Mouse (Mus musculus) heart, postnatal 0 days (tissue): ENCODE results near the gene Dlst. TPM values are rescaled to one million over a fixed set of nuclear protein-coding genes. Genes with fewer than 3 reads are reported as not detected.

Experiments used
- ATAC-seq: fragments of 200-750 bp; cut with Nextera tagmentation; 2 replicates; pipeline ENCODE4 v1.8.0; 2017; ENCODE audit warnings: low read depth, moderate number of reproducible peaks, moderate library complexity; ENCODE audit not compliant: insufficient read depth
- DNase-seq: peaks from one replicate; pipeline ENCODE4 v3.0.0-alpha.2; 2016; ENCODE audit warnings: low spot score
- H3K27ac ChIP-seq: fragments of 300-500 bp; sonication (generic); 2 replicates; pipeline ENCODE4 v1.5.1; 2014; ENCODE audit warnings: low read depth, mild to moderate bottlenecking
- H3K27me3 ChIP-seq: fragments of 300-500 bp; sonication (generic); 2 replicates; pipeline ENCODE4 v1.6.1; 2014; ENCODE audit warnings: low read length, mixed read lengths; ENCODE audit not compliant: control insufficient read depth, insufficient read depth
- H3K36me3 ChIP-seq: fragments of 300-500 bp; sonication (generic); replicated peaks from 2 replicates; pipeline ENCODE4 v1.6.1; 2014; ENCODE audit warnings: low read length, mixed read lengths; ENCODE audit not compliant: control insufficient read depth, insufficient read depth
- H3K4me1 ChIP-seq: fragments of 300-500 bp; sonication (generic); 2 replicates; pipeline ENCODE4 v1.6.1; 2014; ENCODE audit warnings: antibody characterized with exemption; ENCODE audit not compliant: control insufficient read depth, insufficient read depth
- H3K4me2 ChIP-seq: fragments of 300-500 bp; sonication (generic); 2 replicates; pipeline ENCODE4 v1.6.1; 2014; ENCODE audit warnings: low read depth, mild to moderate bottlenecking, low read length, moderate library complexity
- H3K4me3 ChIP-seq: fragments of 300-500 bp; sonication (generic); 2 replicates; pipeline ENCODE4 v1.5.1; 2014; ENCODE audit warnings: low read depth, low read length
- H3K9ac ChIP-seq: fragments of 300-500 bp; sonication (generic); replicated peaks from 2 replicates; pipeline ENCODE4 v1.6.1; 2014; ENCODE audit warnings: low read depth, low read length, mixed read lengths
- H3K9me3 ChIP-seq: fragments of 300-500 bp; sonication (generic); replicated peaks from 2 replicates; pipeline ENCODE4 v1.6.1; 2016; ENCODE audit warnings: low read length; ENCODE audit not compliant: control insufficient read depth
- CTCF ChIP-seq: IDR thresholded peaks from 2 replicates; pipeline ENCODE4 v1.5.1; 2016; ENCODE audit warnings: antibody characterized with exemption, control low read depth, low read depth
- EP300 ChIP-seq: IDR thresholded peaks from 2 replicates; pipeline ENCODE4 v1.6.1; 2016; ENCODE audit warnings: antibody characterized with exemption, low read depth
- WGBS: fragments of 180-500 bp; shearing (Covaris S2); extraction: QIAGEN DNeasy Blood & Tissue Kit; methylation state at CpG from one replicate; pipeline ENCODE4 v1.1.7; 2014; 5-methylcytosine and 5-hydroxymethylcytosine counted together
- polyA plus RNA-seq: library from polyadenylated mRNA; unstranded; fragments of >200 nt; fragmentation: Nextera tagmentation; extraction: Ambion mirVana; gene quantifications from 2 replicates; pipeline ENCODE4 v1.2.1, GENCODE M21; 2015
- total RNA-seq: library from RNA; depleted of rRNA; stranded (reverse); fragments of >200 nt; gene quantifications from 2 replicates; pipeline ENCODE4 v1.2.3, GENCODE M21; 2014; ENCODE audit warnings: low replicate concordance; rRNA removed

Dlst gene
- total and polyA plus RNA-seq, 2 experiments from 2014 or later: 269 to 341 TPM

GRCm38 (mm10) chr12:85178294-85178693 is 67.7 kb downstream of the Dlst start:
- no peak overlapping the region for H3K4me2 ChIP-seq
- DNase-seq (no peak), ATAC-seq (no peak)
- H3K27ac ChIP-seq: no peak overlapping the region
- no peaks in the 10 kb centered on the region for H3K36me3 ChIP-seq
- no peak overlapping the region for H3K4me3 ChIP-seq
- WGBS: 92% methylated on average over 2 of the region's 2 CpGs
- no peak overlapping the region for H3K9ac ChIP-seq
- no peaks in the 10 kb centered on the region for H3K9me3 ChIP-seq
- TF ChIP-seq EP300 (no peak), CTCF (no peak)
- 0 out of 2 replicates have a peak, but pooled peaks cover 4% of the 10 kb centered on the region for H3K27me3 ChIP-seq
- H3K4me1 ChIP-seq: peaks cover 29% of the 10 kb centered on the region

GRCm38 (mm10) chr12:85181475-85182344 is 71.1 kb downstream of the Dlst start:
- ATAC-seq: no peak
- Histone ChIP-seq H3K27ac (no peak overlapping the region), H3K36me3 (no peaks in the 10 kb centered on the region), H3K9ac (no peak overlapping the region), H3K4me1 (peaks cover 22% of the 10 kb centered on the region), H3K27me3 (0 out of 2 replicates have a peak, but pooled peaks cover 4% of the 10 kb centered on the region), H3K4me3 (no peak overlapping the region), H3K4me2 (no peak overlapping the region), H3K9me3 (no peaks in the 10 kb centered on the region)
- 19% methylated on average over 16 of the region's 17 CpGs for WGBS
- no peak for DNase-seq
- no peak for TF ChIP-seq CTCF
- no peak for TF ChIP-seq EP300

- no peaks in the 10 kb centered on the region for H3K9me3 ChIP-seq
- no peak overlapping the region for H3K4me2 ChIP-seq
- DNase-seq (no peak), ATAC-seq (no peak)
- H3K27me3 ChIP-seq: 0 out of 2 replicates have a peak, but pooled peaks cover 4% of the 10 kb centered on the region
- TF ChIP-seq EP300: no peak
- TF ChIP-seq CTCF: no peak
- peaks cover 19% of the 10 kb centered on the region for H3K4me1 ChIP-seq
- H3K4me3 ChIP-seq: no peak overlapping the region
- WGBS: 27% methylated on average over 8 of the region's 8 CpGs
- H3K36me3 ChIP-seq: no peaks in the 10 kb centered on the region
- no peak overlapping the region for H3K9ac ChIP-seq
- no peak overlapping the region for H3K27ac ChIP-seq
Measured at GRCm38 (mm10) chr12:85182345-85182643, 71.7 kb downstream of the Dlst start.

GRCm38 (mm10) chr12:85182898-85183297 is 72.3 kb downstream of the Dlst start:
- no peaks in the 10 kb centered on the region for H3K9me3 ChIP-seq
- TF ChIP-seq CTCF (no peak), EP300 (no peak)
- no peaks in the 10 kb centered on the region for H3K36me3 ChIP-seq
- 0 out of 2 replicates have a peak, but pooled peaks cover 4% of the 10 kb centered on the region for H3K27me3 ChIP-seq
- no peak overlapping the region for H3K27ac ChIP-seq
- ATAC-seq: no peak
- WGBS: 67% methylated on average over 5 of the region's 5 CpGs
- no peak overlapping the region for H3K4me3 ChIP-seq
- peaks cover 19% of the 10 kb centered on the region for H3K4me1 ChIP-seq
- no peak overlapping the region for H3K9ac ChIP-seq
- no peak overlapping the region for H3K4me2 ChIP-seq
- DNase-seq: no peak

- Histone ChIP-seq H3K9ac (no peak overlapping the region), H3K27me3 (0 out of 2 replicates have a peak, but pooled peaks cover 4% of the 10 kb centered on the region), H3K4me2 (no peak overlapping the region), H3K4me1 (peaks cover 19% of the 10 kb centered on the region), H3K27ac (no peak overlapping the region), H3K9me3 (no peaks in the 10 kb centered on the region), H3K4me3 (no peak overlapping the region), H3K36me3 (no peaks in the 10 kb centered on the region)
- no peak for ATAC-seq
- WGBS: 30% methylated on average over 5 of the region's 5 CpGs
- DNase-seq: no peak
- no peak for TF ChIP-seq CTCF
- TF ChIP-seq EP300: no peak
Measured at GRCm38 (mm10) chr12:85184118-85184517, 73.5 kb downstream of the Dlst start.

Other genes with a start within 250 kb of the Dlst start
- gene Ltbp2, start 234.3 kb upstream of the Dlst start, total RNA-seq: 7.8 and 8.1 TPM in 2 replicates
- gene Ltbp2, start 234.3 kb upstream of the Dlst start, polyA plus RNA-seq: 1.1 and 1.2 TPM in 2 replicates
- gene Fcf1, start 139.9 kb upstream of the Dlst start, total RNA-seq: 17.8 and 39.1 TPM in 2 replicates
- gene Fcf1, start 139.9 kb upstream of the Dlst start, polyA plus RNA-seq: 85.1 and 90.9 TPM in 2 replicates
- 33.2 and 38.8 TPM in 2 replicates for gene Arel1, start 139.9 kb upstream of the Dlst start, total RNA-seq
- gene Arel1, start 139.9 kb upstream of the Dlst start, polyA plus RNA-seq: 11.0 and 12.1 TPM in 2 replicates
- 10.2 and 14.7 TPM in 2 replicates for gene Ylpm1, start 114.5 kb upstream of the Dlst start, total RNA-seq
- 10.2 and 10.5 TPM in 2 replicates for gene Ylpm1, start 114.5 kb upstream of the Dlst start, polyA plus RNA-seq
- gene Prox2, start 74 bp upstream of the Dlst start, total RNA-seq: 0.08 and 2.0 TPM in 2 replicates
- 1.8 and 1.9 TPM in 2 replicates for gene Prox2, start 74 bp upstream of the Dlst start, polyA plus RNA-seq
- gene Rps6kl1, start 40.4 kb downstream of the Dlst start, total RNA-seq: 0.04 and 0.11 TPM in 2 replicates
- gene Rps6kl1, start 40.4 kb downstream of the Dlst start, polyA plus RNA-seq: 0.95 and 1.1 TPM in 2 replicates
- 4.4 and 5.0 TPM in 2 replicates for gene Pgf, start 67.0 kb downstream of the Dlst start, total RNA-seq
- 3.6 and 4.0 TPM in 2 replicates for gene Pgf, start 67.0 kb downstream of the Dlst start, polyA plus RNA-seq
- gene Eif2b2, start 108.6 kb downstream of the Dlst start, total RNA-seq: 54.0 and 106 TPM in 2 replicates
- 48.6 and 49.4 TPM in 2 replicates for gene Eif2b2, start 108.6 kb downstream of the Dlst start, polyA plus RNA-seq
- gene Mlh3, start 159.8 kb downstream of the Dlst start, total RNA-seq: 4.4 and 8.6 TPM in 2 replicates
- gene Mlh3, start 159.8 kb downstream of the Dlst start, polyA plus RNA-seq: 4.9 and 5.0 TPM in 2 replicates
- gene Acyp1, start 177.6 kb downstream of the Dlst start, total RNA-seq: 18.1 and 64.2 TPM in 2 replicates
- 59.8 and 72.1 TPM in 2 replicates for gene Acyp1, start 177.6 kb downstream of the Dlst start, polyA plus RNA-seq
- gene Zc2hc1c, start 177.8 kb downstream of the Dlst start, total RNA-seq: 0.80 and 0.85 TPM in 2 replicates
- 1.1 TPM in 2 replicates for gene Zc2hc1c, start 177.8 kb downstream of the Dlst start, polyA plus RNA-seq
- gene Nek9, start 228.5 kb downstream of the Dlst start, total RNA-seq: 29.2 and 45.2 TPM in 2 replicates
- gene Nek9, start 228.5 kb downstream of the Dlst start, polyA plus RNA-seq: 12.5 and 14.2 TPM in 2 replicates